Mouse (Mus musculus) MEL (cell line): ENCODE measurements at regions not wholly inside any gene's neighbourhood (a gene's known extent, or its start where the extent isn't known, plus 50 kb on each side); places are given as distances from the start of the nearest gene placed in this dataset.
"Not testable (repeated sequence)": the region's sequence is repeated elsewhere in the genome, so short reads cannot be mapped to it uniquely, and the experiment has no call there.

Source experiments
- DNase-seq: peaks from one replicate; pipeline ENCODE4 v3.0.0; 2011; ENCODE audit warnings: low read depth, low spot score
- H3K27ac ChIP-seq: 2 replicates; pipeline ENCODE4 v1.5.1; 2012; ENCODE audit warnings: low read depth, mild to moderate bottlenecking, control low read depth, low read length, moderate library complexity; ENCODE audit not compliant: control insufficient read depth
- H3K27me3 ChIP-seq, 2 experiments: fragments of 150-350 bp in 1 of 2; sonication (generic) in 1 of 2; 2 replicates each; pipeline ENCODE4 v1.6.1; 2012; ENCODE audit warnings: low read length in 2 of 2, mild to moderate bottlenecking in 2 of 2, improper control_type of control experiment in 1 of 2, moderate library complexity in 1 of 2; ENCODE audit not compliant: insufficient read depth in 2 of 2, control insufficient read depth in 1 of 2
- H3K36me3 ChIP-seq, 2 experiments: 2 replicates each; pipeline ENCODE4 v1.6.1; 2012 to 2014; ENCODE audit warnings: low read length in 2 of 2, improper control_type of control experiment in 1 of 2, inconsistent platforms in 1 of 2, mild to moderate bottlenecking in 1 of 2; ENCODE audit not compliant: insufficient read depth in 2 of 2, control insufficient read depth in 1 of 2
- H3K4me1 ChIP-seq, 2 experiments: fragments of 150-350 bp in 1 of 2; sonication (generic) in 1 of 2; 2 replicates each; pipeline ENCODE4 v1.6.1; 2012; ENCODE audit warnings: low read length in 2 of 2, improper control_type of control experiment in 1 of 2, mild to moderate bottlenecking in 1 of 2; ENCODE audit not compliant: insufficient read depth in 2 of 2, control insufficient read depth in 1 of 2
- H3K4me3 ChIP-seq, 2 experiments: fragments of 150-350 bp in 1 of 2; sonication (generic) in 1 of 2; 2 replicates each; pipeline ENCODE4 v1.5.1; 2012; ENCODE audit warnings: low read depth in 2 of 2, low read length in 2 of 2, mild to moderate bottlenecking in 2 of 2, moderate library complexity in 2 of 2, control low read depth in 1 of 2, improper control_type of control experiment in 1 of 2; ENCODE audit not compliant: control insufficient read depth in 1 of 2, insufficient read depth in 1 of 2
- H3K79me2 ChIP-seq: 2 replicates; pipeline ENCODE4 v1.6.1; 2012; ENCODE audit warnings: mild to moderate bottlenecking, low read length, moderate library complexity; ENCODE audit not compliant: control insufficient read depth, poor library complexity, insufficient read depth
- H3K9ac ChIP-seq: 2 replicates; pipeline ENCODE4 v1.6.1; 2012; ENCODE audit warnings: low read depth, mild to moderate bottlenecking, control low read depth, low read length, moderate library complexity; ENCODE audit not compliant: control insufficient read depth, poor library complexity, severe bottlenecking
- H3K9me3 ChIP-seq: fragments of 150-350 bp; sonication (generic); replicated peaks from 2 replicates; pipeline ENCODE4 v1.6.1; 2012; ENCODE audit warnings: mild to moderate bottlenecking, low read length, improper control_type of control experiment, moderate library complexity; ENCODE audit not compliant: insufficient read depth
- EP300 ChIP-seq, 2 experiments: IDR thresholded peaks; 2 replicates each; pipeline ENCODE4 v1.6.1; 2011; ENCODE audit warnings: improper control_type of control experiment in 2 of 2, low read length in 2 of 2, low read depth in 1 of 2, mild to moderate bottlenecking in 1 of 2
- ETS1 ChIP-seq: IDR thresholded peaks from 2 replicates; pipeline ENCODE4 v1.6.1; 2012; ENCODE audit warnings: low read depth, mild to moderate bottlenecking, inconsistent platforms, low read length, improper control_type of control experiment, moderate library complexity
- GATA1 ChIP-seq: IDR thresholded peaks from 2 replicates; pipeline ENCODE4 v1.6.1; 2011; ENCODE audit warnings: low read depth, low read length, improper control_type of control experiment
- HCFC1 ChIP-seq: IDR thresholded peaks from 2 replicates; pipeline ENCODE4 v1.6.1; 2012; ENCODE audit warnings: low read depth, mild to moderate bottlenecking, inconsistent platforms, low read length, improper control_type of control experiment, moderate library complexity
- KAT2A ChIP-seq: conservative IDR thresholded peaks from 2 replicates; pipeline ENCODE4 v1.6.1; 2012; ENCODE audit warnings: low read depth, low read length, improper control_type of control experiment, inconsistent platforms
- MAX ChIP-seq: IDR thresholded peaks from 2 replicates; pipeline ENCODE4 v1.6.1; 2011; ENCODE audit warnings: low read length, improper control_type of control experiment
- MXI1 ChIP-seq: IDR thresholded peaks from 2 replicates; pipeline ENCODE4 v1.6.1; 2011; ENCODE audit warnings: mild to moderate bottlenecking, low read depth, low read length, improper control_type of control experiment
- MYB ChIP-seq: IDR thresholded peaks from 2 replicates; pipeline ENCODE4 v1.6.1; 2011; ENCODE audit warnings: mild to moderate bottlenecking, low read depth, low read length, improper control_type of control experiment
- MYC ChIP-seq: IDR thresholded peaks from 2 replicates; pipeline ENCODE4 v1.6.1; 2011; ENCODE audit warnings: low read depth, mild to moderate bottlenecking, low read length, improper control_type of control experiment, moderate library complexity
- NELFE ChIP-seq: IDR thresholded peaks from 2 replicates; pipeline ENCODE4 v1.6.1; 2011; ENCODE audit warnings: low read depth, low read length, improper control_type of control experiment
- NRF1 ChIP-seq: IDR thresholded peaks from 2 replicates; pipeline ENCODE4 v1.6.1; 2014; ENCODE audit warnings: low read depth, mild to moderate bottlenecking, inconsistent platforms, low read length, improper control_type of control experiment, moderate library complexity; ENCODE audit not compliant: poor library complexity, insufficient read depth, severe bottlenecking
- POLR2A ChIP-seq, 2 experiments: IDR thresholded peaks; 2 replicates each; pipeline ENCODE4 v1.6.1; 2011 to 2012; ENCODE audit warnings: low read length in 2 of 2, mild to moderate bottlenecking in 2 of 2, control low read depth in 1 of 2, improper control_type of control experiment in 1 of 2, low read depth in 1 of 2, moderate library complexity in 1 of 2; ENCODE audit not compliant: control insufficient read depth in 1 of 2, insufficient read depth in 1 of 2, poor library complexity in 1 of 2
- RCOR1 ChIP-seq: IDR thresholded peaks from 2 replicates; pipeline ENCODE4 v1.6.1; 2012; ENCODE audit warnings: low read depth, mild to moderate bottlenecking, inconsistent platforms, low read length, improper control_type of control experiment
- SIN3A ChIP-seq: IDR thresholded peaks from 2 replicates; pipeline ENCODE4 v1.6.1; 2012; ENCODE audit warnings: low read length, improper control_type of control experiment, inconsistent platforms
- TBP ChIP-seq: IDR thresholded peaks from 2 replicates; pipeline ENCODE4 v1.8.0; 2011; ENCODE audit warnings: low read depth, low read length, improper control_type of control experiment
- TCF12 ChIP-seq: IDR thresholded peaks from 2 replicates; pipeline ENCODE4 v1.6.1; 2014; ENCODE audit warnings: low read depth, mild to moderate bottlenecking, inconsistent platforms, low read length, improper control_type of control experiment, moderate library complexity
- ZMIZ1 ChIP-seq: IDR thresholded peaks from 2 replicates; pipeline ENCODE4 v1.6.1; 2012; ENCODE audit warnings: low read depth, mild to moderate bottlenecking, inconsistent platforms, low read length, improper control_type of control experiment, moderate library complexity

DNA sequence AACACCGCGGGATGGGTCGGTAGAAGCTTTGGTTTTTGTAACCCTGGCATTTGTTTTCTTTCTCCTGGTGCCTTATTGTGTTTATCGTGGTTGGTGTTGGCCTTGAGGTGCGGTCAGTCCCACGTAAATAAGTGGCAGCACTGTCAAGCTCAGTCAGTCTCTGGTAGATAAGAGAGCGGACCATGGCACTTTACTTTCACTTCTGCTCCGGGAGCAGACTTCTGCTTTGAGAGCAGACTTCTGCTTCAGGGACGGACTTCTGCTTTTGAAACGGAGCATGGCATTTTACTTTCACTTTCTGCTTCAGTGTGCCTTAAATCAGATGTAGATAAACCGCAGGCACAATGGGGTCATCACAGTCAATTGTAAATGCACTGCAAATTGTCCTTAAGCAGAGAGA lies 54.3 kb upstream of the Ccdc66 start:
- H3K9me3 ChIP-seq, H3K79me2 ChIP-seq: not testable (repeated sequence)
- TF ChIP-seq MXI1 (peak; percentile 89), RCOR1 (0 out of 2 replicates have a peak, but pooled peaks have one; percentile 8), SIN3A (peak; percentile 66), GATA1 (peak; percentile 41; the same call in 1 of the 2 replicates), MAX (0 out of 2 replicates have a peak, but pooled peaks have one; percentile 12), EP300 (IDR thresholded peaks at IDR 0.05; ENCODE audit: low read depth in 1 of 2, low read length in 2 of 2) (0 out of 4 replicates have a peak, but pooled peaks of 1 of the 2 experiments have one; percentile 9), ETS1 (peak; percentile 94)
- TF ChIP-seq, all 39 proteins: peak for 7; not testable (repeated sequence) for 32
- DNase-seq = peak; percentile 89
- Histone ChIP-seq H3K9ac (peak overlapping the region; percentile 68), H3K27ac (peak overlapping the region; percentile 89), H3K4me3 (peak overlapping the region; percentile 65 to 66)
- not testable (repeated sequence) for H3K27me3 ChIP-seq, H3K36me3 ChIP-seq, H3K4me1 ChIP-seq

DNA sequence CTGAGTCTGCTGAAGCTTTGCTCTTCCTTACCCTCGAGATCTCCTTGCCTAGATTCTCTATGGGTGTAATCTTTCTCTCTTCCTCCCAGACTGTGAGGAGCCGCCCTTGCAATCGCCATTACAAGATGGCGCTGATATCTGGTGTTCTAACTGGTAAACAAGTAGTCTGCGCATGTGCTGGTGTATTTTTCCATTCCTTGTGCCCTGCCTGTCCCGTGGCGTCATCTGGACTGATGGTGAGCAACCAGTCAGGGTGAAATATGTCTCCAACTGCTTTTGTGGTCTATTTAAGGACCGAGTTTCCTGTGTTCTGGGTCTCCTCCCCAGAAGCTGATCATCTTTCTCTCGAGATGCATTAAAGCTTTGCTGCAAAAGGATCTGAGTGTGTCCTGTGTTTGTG lies 53.7 kb upstream of the Ccdc66 start:
- not testable (repeated sequence) for H3K4me1 ChIP-seq, H3K79me2 ChIP-seq, H3K36me3 ChIP-seq, H3K27me3 ChIP-seq, H3K9me3 ChIP-seq
- H3K27ac ChIP-seq = peak overlapping the region; percentile 89
- H3K4me3 ChIP-seq = peak overlapping the region; percentile 65 to 66
- TF ChIP-seq GATA1 = peak; percentile 26; the same call in 1 of the 2 replicates
- peak; percentile 51; the same call in 1 of the 2 replicates for TF ChIP-seq MAX
- TF ChIP-seq MYB = peak; percentile 42; the same call in 1 of the 2 replicates
- peak; percentile 80 for TF ChIP-seq ETS1
- TF ChIP-seq HCFC1 = peak; percentile 69
- TF ChIP-seq RCOR1 = peak; percentile 64; the same call in 1 of the 2 replicates
- TF ChIP-seq EP300 (IDR thresholded peaks at IDR 0.05; ENCODE audit: low read depth in 1 of 2, low read length in 2 of 2) = peak in 1 of 2 experiments; percentile 57; a peak in 2 of 4 replicates
- TF ChIP-seq MYC = 0 out of 2 replicates have a peak, but pooled peaks have one; percentile 72
- peak in 1 of 2 experiments; percentile 55; a peak in 1 of 4 replicates for TF ChIP-seq POLR2A (IDR thresholded peaks at IDR 0.05; ENCODE audit: control insufficient read depth in 1 of 2, insufficient read depth in 1 of 2, low read depth in 1 of 2, low read length in 2 of 2, poor library complexity in 1 of 2)
- TF ChIP-seq NRF1 = peak; percentile 74
- peak; percentile 47; the same call in 1 of the 2 replicates for TF ChIP-seq ZMIZ1
- peak; percentile 33; the same call in 1 of the 2 replicates for TF ChIP-seq KAT2A
- peak; percentile 38 for TF ChIP-seq TCF12
- TF ChIP-seq NELFE = peak; percentile 62
- TF ChIP-seq TBP = peak; percentile 66
- H3K9ac ChIP-seq = peak overlapping the region; percentile 68
- peak; percentile 70 for DNase-seq
